Mouse (Mus musculus) cerebellum, adult 2 months (tissue): ENCODE measurements around the gene Cpne5.

Experiments used
- CTCF ChIP-seq: fragments of 200-500 bp; IDR thresholded peaks from 2 replicates; pipeline ENCODE4 v1.5.1; 2011; ENCODE audit warnings: low read depth, mild to moderate bottlenecking, control low read depth, low read length, moderate library complexity, borderline replicate concordance; ENCODE audit not compliant: insufficient read depth
- POLR2A ChIP-seq: fragments of 200-500 bp; IDR thresholded peaks from 2 replicates; pipeline ENCODE4 v1.6.1; 2011; ENCODE audit warnings: low read length, control low read depth, borderline replicate concordance; ENCODE audit not compliant: insufficient read depth

- TF ChIP-seq POLR2A (no peak), CTCF (no peak)
These were observed 115.2 kb downstream of the Cpne5 start for GRCm38 (mm10) chr17:29122817-29123216.
